Mouse (Mus musculus) CH12.LX (cell line): ENCODE measurements around the gene Wdfy2. TPM values are rescaled to one million over a fixed set of nuclear protein-coding genes. Genes with fewer than 3 reads are reported as not detected.

ENCODE experiments used
- DNase-seq: peaks from one replicate; pipeline ENCODE4 v3.0.0-alpha.2; 2013; ENCODE audit errors: extremely low read depth
- H3K27ac ChIP-seq: 2 replicates; pipeline ENCODE4 v1.5.1; 2012; ENCODE audit warnings: low read depth, mild to moderate bottlenecking, control low read depth, moderate library complexity; ENCODE audit not compliant: insufficient read depth
- H3K27me3 ChIP-seq: replicated peaks from 2 replicates; pipeline ENCODE3; 2012; ENCODE audit warnings: inconsistent platforms
- H3K36me3 ChIP-seq, 2 experiments: replicated peaks in 1 of 2; 2 replicates each; pipeline versions ENCODE3 to v1.6.1; 2012; ENCODE audit warnings: inconsistent platforms in 1 of 2, low read length in 1 of 2, mild to moderate bottlenecking in 1 of 2, mixed read lengths in 1 of 2, moderate library complexity in 1 of 2; ENCODE audit not compliant: control insufficient read depth in 1 of 2, insufficient read depth in 1 of 2
- H3K4me1 ChIP-seq, 2 experiments: 2 replicates each; pipeline ENCODE4 v1.6.1; 2012; ENCODE audit warnings: inconsistent platforms in 1 of 2, moderate library complexity in 1 of 2; ENCODE audit not compliant: insufficient read depth in 2 of 2, control insufficient read depth in 1 of 2
- H3K4me2 ChIP-seq: 2 replicates; pipeline ENCODE4 v1.6.1; 2012; ENCODE audit warnings: low read depth, mild to moderate bottlenecking, control low read depth; ENCODE audit not compliant: poor library complexity, insufficient read depth, severe bottlenecking
- H3K4me3 ChIP-seq, 3 experiments: fragments of 150-350 bp in 1 of 3; sonication (generic) in 1 of 3; replicated peaks in 1 of 3; 2 replicates each; pipeline versions ENCODE3 to v1.5.1; 2011 to 2012; ENCODE audit warnings: low read depth in 2 of 3, low read length in 2 of 3, mild to moderate bottlenecking in 2 of 3, moderate library complexity in 2 of 3, control low read depth in 1 of 3, improper control_type of control experiment in 1 of 3, inconsistent platforms in 1 of 3, mixed read lengths in 1 of 3; ENCODE audit not compliant: poor library complexity in 1 of 3
- H3K79me2 ChIP-seq: replicated peaks from 2 replicates; pipeline ENCODE4 v1.6.1; 2012; ENCODE audit warnings: mild to moderate bottlenecking, moderate library complexity; ENCODE audit not compliant: control insufficient read depth, poor library complexity, insufficient read depth, severe bottlenecking; ENCODE audit errors: extremely low read depth
- H3K9ac ChIP-seq: 2 replicates; pipeline ENCODE4 v1.6.1; 2012; ENCODE audit warnings: low read depth, mild to moderate bottlenecking, control low read depth, moderate library complexity; ENCODE audit not compliant: insufficient read depth
- H3K9me3 ChIP-seq: replicated peaks from 2 replicates; pipeline ENCODE3; 2012; ENCODE audit warnings: low read length, inconsistent platforms, mixed read lengths
- BHLHE40 ChIP-seq: IDR thresholded peaks from 2 replicates; pipeline ENCODE4 v1.6.1; 2011; ENCODE audit warnings: mild to moderate bottlenecking, low read depth, low read length, improper control_type of control experiment
- CTCF ChIP-seq, 2 experiments: IDR thresholded peaks in 1 of 2; conservative IDR thresholded peaks in 1 of 2; 2 replicates each; pipeline ENCODE4 v1.5.1; 2011 to 2012; ENCODE audit warnings: low read depth in 2 of 2, low read length in 2 of 2, improper control_type of control experiment in 1 of 2, inconsistent platforms in 1 of 2, mild to moderate bottlenecking in 1 of 2, moderate library complexity in 1 of 2
- E2F4 ChIP-seq: IDR thresholded peaks from 2 replicates; pipeline ENCODE4 v1.6.1; 2011; ENCODE audit warnings: low read depth, low read length, improper control_type of control experiment; ENCODE audit not compliant: insufficient replicate concordance
- GABPA ChIP-seq: IDR thresholded peaks from 2 replicates; pipeline ENCODE4 v1.6.1; 2012; ENCODE audit warnings: low read depth, low read length, improper control_type of control experiment, inconsistent platforms; ENCODE audit not compliant: insufficient replicate concordance
- KAT2A ChIP-seq: IDR thresholded peaks from 2 replicates; pipeline ENCODE4 v1.6.1; 2012; ENCODE audit warnings: low read length, improper control_type of control experiment, inconsistent platforms; ENCODE audit not compliant: insufficient replicate concordance
- MAZ ChIP-seq: IDR thresholded peaks from 2 replicates; pipeline ENCODE4 v1.6.1; 2012; ENCODE audit warnings: low read depth, mild to moderate bottlenecking, inconsistent platforms, low read length, improper control_type of control experiment, moderate library complexity
- MEF2A ChIP-seq: IDR thresholded peaks from 2 replicates; pipeline ENCODE4 v1.6.1; 2014; ENCODE audit warnings: low read depth, mild to moderate bottlenecking, inconsistent platforms, low read length, improper control_type of control experiment, borderline replicate concordance
- MXI1 ChIP-seq: IDR thresholded peaks from 2 replicates; pipeline ENCODE4 v1.6.1; 2011; ENCODE audit warnings: mild to moderate bottlenecking, low read depth, low read length, improper control_type of control experiment
- MYC ChIP-seq: IDR thresholded peaks from 2 replicates; pipeline ENCODE4 v1.6.1; 2011; ENCODE audit warnings: low read depth, mild to moderate bottlenecking, improper control_type of control experiment, low read length
- PAX5 ChIP-seq: IDR thresholded peaks from 2 replicates; pipeline ENCODE4 v1.6.1; 2012; ENCODE audit warnings: low read length, inconsistent platforms, mixed read lengths
- POLR2A ChIP-seq: IDR thresholded peaks from 2 replicates; pipeline ENCODE4 v1.6.1; 2011; ENCODE audit warnings: low read depth, mild to moderate bottlenecking, improper control_type of control experiment, low read length
- TBP ChIP-seq: conservative IDR thresholded peaks from 2 replicates; pipeline ENCODE4 v1.6.1; 2011; ENCODE audit warnings: low read depth, low read length, improper control_type of control experiment
- USF1 ChIP-seq: IDR thresholded peaks from 2 replicates; pipeline ENCODE4 v1.6.1; 2014; ENCODE audit warnings: low read depth, mild to moderate bottlenecking, inconsistent platforms, low read length, improper control_type of control experiment
- ZKSCAN1 ChIP-seq: IDR thresholded peaks from 2 replicates; pipeline ENCODE4 v1.6.1; 2012; ENCODE audit warnings: low read depth, inconsistent platforms, low read length, improper control_type of control experiment, borderline replicate concordance
- ZNF384 ChIP-seq: IDR thresholded peaks from 2 replicates; pipeline ENCODE4 v1.6.1; 2012; ENCODE audit warnings: low read depth, low read length, improper control_type of control experiment, inconsistent platforms
- dilution Hi-C: fragments of 300-500 bp; cut with MboI; formaldehyde crosslinking; loops from 2 replicates; pipeline ENCODE4 v1.14.3; 2020; ENCODE audit warnings: low sequenced_read_pairs; ENCODE audit not compliant: extremely low pct_unique_long_range_greater_than_20kb, extremely low pct_ligation_motif_present
- in situ Hi-C: fragments of 300-500 bp; cut with MboI; formaldehyde crosslinking; loops from 3 replicates; pipeline ENCODE4 v1.14.3; 2019; ENCODE audit warnings: low sequenced_read_pairs, low pct_ligation_motif_present, low pct_unique_long_range_greater_than_20kb, mixed read lengths
- polyA plus RNA-seq: library from polyadenylated mRNA; unstranded; fragments of >175 nt; gene quantifications from 2 replicates; pipeline ENCODE4 v1.2.1, GENCODE M21; 2012; ENCODE audit warnings: low read depth; ENCODE audit not compliant: insufficient read length
- total RNA-seq, 2 experiments: library from RNA; depleted of rRNA; stranded (reverse); fragments of 300-350 nt in 1 of 2; fragments of >200 nt in 1 of 2; gene quantifications; 2 replicates each; pipeline ENCODE4 v1.2.3; 2012 to 2014

Gene Wdfy2
- total and polyA plus RNA-seq, 3 experiments: 6.3 to 6.7 (median 6.6) TPM

DNA sequence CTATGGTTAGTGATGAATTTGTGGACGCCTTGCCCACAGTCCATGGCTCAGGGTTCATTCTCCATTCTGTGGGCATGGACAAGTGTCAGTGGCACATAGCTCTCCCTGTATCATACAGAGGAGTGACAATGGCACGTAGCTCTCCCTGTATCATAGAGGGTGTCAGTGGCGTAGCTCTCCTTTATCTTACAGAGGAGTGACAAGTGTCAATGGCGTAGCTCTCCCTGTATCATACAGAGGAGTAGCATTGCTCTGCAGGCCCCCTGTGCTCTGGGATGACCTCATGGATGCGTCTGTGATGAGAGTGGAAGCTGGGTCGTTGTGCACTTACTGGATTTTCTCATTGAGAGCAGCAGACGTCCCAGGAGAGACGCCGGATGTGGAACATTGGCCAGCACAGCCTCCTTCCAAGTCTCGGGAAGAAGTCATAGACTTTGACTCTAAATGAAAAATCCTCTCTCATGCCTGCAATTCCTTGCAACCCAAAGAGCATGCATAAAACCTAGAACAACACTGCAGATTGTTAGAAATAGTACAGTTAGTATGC is 79.1 kb downstream of the Wdfy2 start:
- TF ChIP-seq ZNF384 (no peak), BHLHE40 (no peak), GABPA (no peak), PAX5 (no peak), CTCF (conservative IDR thresholded peaks at IDR 0.05 in 1 of 2, IDR thresholded peaks at IDR 0.05 in 1 of 2; ENCODE audit: low read depth in 2 of 2, low read length in 2 of 2) (no peak), KAT2A (no peak), USF1 (no peak), E2F4 (no peak), MXI1 (no peak), MYC (no peak), MEF2A (no peak), POLR2A (no peak), TBP (no peak), MAZ (no peak)
- TF ChIP-seq, all 38 proteins: peak for 0
- no peak overlapping the region for H3K9ac ChIP-seq
- H3K27me3 ChIP-seq: no peaks in the 10 kb centered on the region
- no peaks in the 10 kb centered on the region for H3K79me2 ChIP-seq
- no peaks in the 10 kb centered on the region for H3K9me3 ChIP-seq
- no peak overlapping the region for H3K4me3 ChIP-seq
- in situ Hi-C loops: no loop called here
- no peak overlapping the region for H3K27ac ChIP-seq
- no peak for DNase-seq
- H3K4me2 ChIP-seq: no peak overlapping the region
- H3K4me1 ChIP-seq: peaks cover 0 to 10% of the 10 kb centered on the region in 2 experiments; a peak in 2 of 4 replicates
- peaks cover 0 to 10% of the 10 kb centered on the region in 2 experiments for H3K36me3 ChIP-seq
- dilution Hi-C loops: no loop called here

- H3K36me3 ChIP-seq: peaks cover 0 to 16% of the 10 kb centered on the region in 2 experiments
- H3K4me2 ChIP-seq: no peak overlapping the region
- in situ Hi-C loops: loop anchor here (5.0 to 10.0 kb wide), 2 partner anchors 39 to 77 kb away; no protein-coding TSS in a partner anchor
- H3K27me3 ChIP-seq: no peaks in the 10 kb centered on the region
- H3K79me2 ChIP-seq: no peaks in the 10 kb centered on the region
- TF ChIP-seq ZKSCAN1: no peak
- no peaks in the 10 kb centered on the region for H3K9me3 ChIP-seq
- H3K4me1 ChIP-seq: peaks cover 0 to 17% of the 10 kb centered on the region in 2 experiments; a peak in 2 of 4 replicates
- no peak for DNase-seq
- no peak overlapping the region for H3K4me3 ChIP-seq
- dilution Hi-C loops: no loop called here
- H3K27ac ChIP-seq: no peak overlapping the region
- no peak overlapping the region for H3K9ac ChIP-seq
Measured at GRCm38 (mm10) chr14:62921401-62921800, 83.9 kb downstream of the Wdfy2 start.
